Mouse (Mus musculus) forebrain, embryonic 12.5 days (tissue): Measurements from ENCODE around the gene Sp1. TPM values are rescaled to one million over a fixed set of nuclear protein-coding genes. Genes with fewer than 3 reads are reported as not detected.

Experiments used
- ATAC-seq: fragments of 200-750 bp; cut with Nextera tagmentation; 2 replicates; pipeline ENCODE4 v1.8.0; 2017; ENCODE audit warnings: moderate TSS enrichment; ENCODE audit not compliant: low FRiP score
- H3K27ac ChIP-seq: fragments of 300-500 bp; sonication (generic); 2 replicates; pipeline ENCODE4 v1.5.1; 2016; ENCODE audit warnings: mild to moderate bottlenecking
- H3K27me3 ChIP-seq: fragments of 300-500 bp; sonication (generic); 2 replicates; pipeline ENCODE4 v1.6.1; 2016; ENCODE audit warnings: mild to moderate bottlenecking
- H3K36me3 ChIP-seq: fragments of 300-500 bp; sonication (generic); replicated peaks from 2 replicates; pipeline ENCODE4 v1.6.1; 2016; ENCODE audit warnings: mild to moderate bottlenecking
- H3K4me1 ChIP-seq: fragments of 300-500 bp; sonication (generic); 2 replicates; pipeline ENCODE4 v1.6.1; 2016
- H3K4me2 ChIP-seq: fragments of 300-500 bp; sonication (generic); 2 replicates; pipeline ENCODE4 v1.6.1; 2016; ENCODE audit warnings: mild to moderate bottlenecking, moderate library complexity
- H3K4me3 ChIP-seq: fragments of 300-500 bp; sonication (generic); replicated peaks from 2 replicates; pipeline ENCODE4 v1.5.1; 2016; ENCODE audit warnings: mild to moderate bottlenecking
- H3K9ac ChIP-seq: fragments of 300-500 bp; sonication (generic); 2 replicates; pipeline ENCODE4 v1.6.1; 2016; ENCODE audit warnings: mild to moderate bottlenecking
- H3K9me3 ChIP-seq: fragments of 300-500 bp; sonication (generic); 2 replicates; pipeline ENCODE4 v1.6.1; 2016
- WGBS: fragments of 180-500 bp; shearing (Covaris S2); methylation state at CpG from one replicate; pipeline ENCODE4 v1.1.7; 2016; 5-methylcytosine and 5-hydroxymethylcytosine counted together
- polyA plus RNA-seq: library from polyadenylated mRNA; unstranded; fragments of >200 nt; fragmentation: Nextera tagmentation; extraction: Ambion mirVana; gene quantifications from 2 replicates; pipeline ENCODE4 v1.2.1, GENCODE M21; 2016

Sp1 gene
- polyA plus RNA-seq, result 10.8 and 11.2 TPM in 2 replicates

GRCm38 (mm10) chr15:102405489-102406195 lies at the start of gene Sp1:
TSS of gene Sp1 (plus strand) at chr15:102406143.
- under 1% methylated on average over 38 of the region's 38 CpGs for WGBS
- peak within 1 kb of the TSS; percentile 98 for H3K9ac ChIP-seq
- peak within 1 kb of the TSS; percentile 99 for H3K27ac ChIP-seq
- H3K4me2 ChIP-seq, result peak within 1 kb of the TSS; percentile 61
- H3K36me3 ChIP-seq, result peaks cover 30% of the 10 kb centered on the region
- H3K4me1 ChIP-seq, result peaks cover 38% of the 10 kb centered on the region
- no peaks in the 10 kb centered on the region for H3K27me3 ChIP-seq
- peak within 1 kb of the TSS; percentile 97 for H3K4me3 ChIP-seq
- peak; percentile 98 for ATAC-seq
- H3K9me3 ChIP-seq, result no peaks in the 10 kb centered on the region

- peaks cover 54% of the 10 kb centered on the region for H3K27me3 ChIP-seq
- no peaks in the 10 kb centered on the region for H3K36me3 ChIP-seq
- no peak overlapping the region; the same call in 1 of the 2 replicates for H3K4me3 ChIP-seq
- H3K9ac ChIP-seq, result no peak overlapping the region
- peaks cover 36% of the 10 kb centered on the region for H3K4me1 ChIP-seq
- WGBS, result 19% methylated on average over 16 of the region's 16 CpGs
- no peak overlapping the region for H3K27ac ChIP-seq
- no peaks in the 10 kb centered on the region for H3K9me3 ChIP-seq
- no peak for ATAC-seq
- H3K4me2 ChIP-seq, result peak overlapping the region; percentile 87
These were observed 49.2 kb upstream of the Sp1 start for GRCm38 (mm10) chr15:102356501-102357325.

- WGBS, result 1% methylated on average over 25 of the region's 25 CpGs
- peaks cover 65% of the 10 kb centered on the region for H3K27me3 ChIP-seq
- peaks cover 43% of the 10 kb centered on the region for H3K4me1 ChIP-seq
- H3K36me3 ChIP-seq, result no peaks in the 10 kb centered on the region
- H3K27ac ChIP-seq, result no peak overlapping the region
- H3K9ac ChIP-seq, result no peak overlapping the region
- H3K9me3 ChIP-seq, result no peaks in the 10 kb centered on the region
- H3K4me2 ChIP-seq, result peak overlapping the region; percentile 43
- ATAC-seq, result no peak
- H3K4me3 ChIP-seq, result peak overlapping the region; percentile 6; the same call in 1 of the 2 replicates
These were observed 47.8 kb upstream of the Sp1 start for GRCm38 (mm10) chr15:102358126-102358525.

GRCm38 (mm10) chr15:102358834-102359233 lies 47.1 kb upstream of the Sp1 start:
- no peaks in the 10 kb centered on the region for H3K36me3 ChIP-seq
- H3K9ac ChIP-seq, result no peak overlapping the region
- no peak overlapping the region for H3K27ac ChIP-seq
- peaks cover 72% of the 10 kb centered on the region for H3K27me3 ChIP-seq
- no peak for ATAC-seq
- no peaks in the 10 kb centered on the region for H3K9me3 ChIP-seq
- 26% methylated on average over 5 of the region's 5 CpGs for WGBS
- peaks cover 43% of the 10 kb centered on the region for H3K4me1 ChIP-seq
- no peak overlapping the region for H3K4me3 ChIP-seq
- no peak overlapping the region; the same call in 1 of the 2 replicates for H3K4me2 ChIP-seq

- 10% methylated on average over 14 of the region's 14 CpGs for WGBS
- Histone ChIP-seq H3K4me2 (peak overlapping the region; percentile 34), H3K9ac (no peak overlapping the region), H3K4me3 (no peak overlapping the region), H3K36me3 (no peaks in the 10 kb centered on the region), H3K27ac (no peak overlapping the region), H3K27me3 (peaks cover 80% of the 10 kb centered on the region), H3K4me1 (peaks cover 32% of the 10 kb centered on the region), H3K9me3 (no peaks in the 10 kb centered on the region)
- no peak; the same call in 1 of the 2 replicates for ATAC-seq
These were observed 43.3 kb upstream of the Sp1 start for GRCm38 (mm10) chr15:102362648-102363047.

GRCm38 (mm10) chr15:102364678-102365077 lies 41.3 kb upstream of the Sp1 start:
- peaks cover 74% of the 10 kb centered on the region for H3K27me3 ChIP-seq
- H3K4me2 ChIP-seq, result no peak overlapping the region
- no peak for ATAC-seq
- no peaks in the 10 kb centered on the region for H3K9me3 ChIP-seq
- H3K27ac ChIP-seq, result no peak overlapping the region
- no peak overlapping the region for H3K4me3 ChIP-seq
- H3K9ac ChIP-seq, result no peak overlapping the region
- H3K36me3 ChIP-seq, result no peaks in the 10 kb centered on the region
- H3K4me1 ChIP-seq, result peaks cover 19% of the 10 kb centered on the region
- 93% methylated on average over 1 of the region's 1 CpGs for WGBS

- Histone ChIP-seq H3K9me3 (no peaks in the 10 kb centered on the region), H3K4me1 (peaks cover 30% of the 10 kb centered on the region), H3K9ac (peak overlapping the region; percentile 44; the same call in 1 of the 2 replicates), H3K27ac (no peak overlapping the region), H3K4me3 (peak overlapping the region; percentile 28), H3K36me3 (no peaks in the 10 kb centered on the region), H3K27me3 (peaks cover 79% of the 10 kb centered on the region), H3K4me2 (peak overlapping the region; percentile 53)
- ATAC-seq, result no peak
- 6% methylated on average over 7 of the region's 7 CpGs for WGBS
These were observed 39.7 kb upstream of the Sp1 start for GRCm38 (mm10) chr15:102366238-102366637.

GRCm38 (mm10) chr15:102366733-102367344 lies 39.1 kb upstream of the Sp1 start, which contains the start of gene Sp7:
TSS of gene Sp7 (minus strand) at chr15:102367182.
- H3K4me3 ChIP-seq, result peak within 1 kb of the TSS; percentile 28
- peak within 1 kb of the TSS; percentile 53 for H3K4me2 ChIP-seq
- H3K36me3 ChIP-seq, result no peaks in the 10 kb centered on the region
- 8% methylated on average over 15 of the region's 15 CpGs for WGBS
- H3K27ac ChIP-seq, result 0 out of 2 replicates have a peak within 1 kb of the TSS, but pooled peaks have one; percentile 19
- H3K4me1 ChIP-seq, result peaks cover 30% of the 10 kb centered on the region
- ATAC-seq, result no peak
- H3K27me3 ChIP-seq, result peaks cover 83% of the 10 kb centered on the region
- H3K9me3 ChIP-seq, result no peaks in the 10 kb centered on the region
- H3K9ac ChIP-seq, result peak within 1 kb of the TSS; percentile 44

- Histone ChIP-seq H3K36me3 (no peaks in the 10 kb centered on the region), H3K9ac (no peak overlapping the region), H3K9me3 (no peaks in the 10 kb centered on the region), H3K4me2 (0 out of 2 replicates have a peak overlapping the region, but pooled peaks have one; percentile 8), H3K4me1 (peaks cover 23% of the 10 kb centered on the region), H3K27ac (no peak overlapping the region), H3K27me3 (peaks cover 71% of the 10 kb centered on the region), H3K4me3 (no peak overlapping the region)
- no peak for ATAC-seq
- 10% methylated on average over 13 of the region's 13 CpGs for WGBS
These were observed 36.0 kb upstream of the Sp1 start for GRCm38 (mm10) chr15:102369972-102370371.

- Histone ChIP-seq H3K4me2 (peak overlapping the region; percentile 17; the same call in 1 of the 2 replicates), H3K27me3 (peaks cover 63% of the 10 kb centered on the region), H3K4me3 (no peak overlapping the region), H3K9ac (peak overlapping the region; percentile 7; the same call in 1 of the 2 replicates), H3K9me3 (no peaks in the 10 kb centered on the region), H3K4me1 (peaks cover 23% of the 10 kb centered on the region), H3K36me3 (no peaks in the 10 kb centered on the region), H3K27ac (no peak overlapping the region)
- 11% methylated on average over 10 of the region's 10 CpGs for WGBS
- no peak for ATAC-seq
These were observed 35.2 kb upstream of the Sp1 start for GRCm38 (mm10) chr15:102370727-102371126.

- Histone ChIP-seq H3K9ac (peak overlapping the region; percentile 73), H3K27ac (peak overlapping the region; percentile 65), H3K4me1 (peaks cover 20% of the 10 kb centered on the region), H3K36me3 (no peaks in the 10 kb centered on the region), H3K4me2 (peak overlapping the region; percentile 97), H3K27me3 (peaks cover 25% of the 10 kb centered on the region), H3K9me3 (no peaks in the 10 kb centered on the region), H3K4me3 (peak overlapping the region; percentile 58)
- ATAC-seq, result peak; percentile 78
- WGBS, result under 1% methylated on average over 43 of the region's 43 CpGs
These were observed 29.3 kb upstream of the Sp1 start for GRCm38 (mm10) chr15:102376453-102377162.
